Mouse (Mus musculus) CD4-positive naive resting alpha-beta T cell, adult 76 days (primary cell): ENCODE results near the gene 4930432M17Rik. TPM values are rescaled to one million over a fixed set of nuclear protein-coding genes. Genes with fewer than 3 reads are reported as not detected.

Experiments
- total RNA-seq: library from RNA; stranded (reverse); gene quantifications from one replicate; pipeline ENCODE4 v1.2.4, GENCODE M21; 2023

4930432M17Rik gene
- not detected for total RNA-seq

GRCm38 (mm10) chr3:121670462-121670861 is at the start of gene 4930432M17Rik:
TSS of gene 4930432M17Rik (plus strand) at chr3:121670762.

DNA sequence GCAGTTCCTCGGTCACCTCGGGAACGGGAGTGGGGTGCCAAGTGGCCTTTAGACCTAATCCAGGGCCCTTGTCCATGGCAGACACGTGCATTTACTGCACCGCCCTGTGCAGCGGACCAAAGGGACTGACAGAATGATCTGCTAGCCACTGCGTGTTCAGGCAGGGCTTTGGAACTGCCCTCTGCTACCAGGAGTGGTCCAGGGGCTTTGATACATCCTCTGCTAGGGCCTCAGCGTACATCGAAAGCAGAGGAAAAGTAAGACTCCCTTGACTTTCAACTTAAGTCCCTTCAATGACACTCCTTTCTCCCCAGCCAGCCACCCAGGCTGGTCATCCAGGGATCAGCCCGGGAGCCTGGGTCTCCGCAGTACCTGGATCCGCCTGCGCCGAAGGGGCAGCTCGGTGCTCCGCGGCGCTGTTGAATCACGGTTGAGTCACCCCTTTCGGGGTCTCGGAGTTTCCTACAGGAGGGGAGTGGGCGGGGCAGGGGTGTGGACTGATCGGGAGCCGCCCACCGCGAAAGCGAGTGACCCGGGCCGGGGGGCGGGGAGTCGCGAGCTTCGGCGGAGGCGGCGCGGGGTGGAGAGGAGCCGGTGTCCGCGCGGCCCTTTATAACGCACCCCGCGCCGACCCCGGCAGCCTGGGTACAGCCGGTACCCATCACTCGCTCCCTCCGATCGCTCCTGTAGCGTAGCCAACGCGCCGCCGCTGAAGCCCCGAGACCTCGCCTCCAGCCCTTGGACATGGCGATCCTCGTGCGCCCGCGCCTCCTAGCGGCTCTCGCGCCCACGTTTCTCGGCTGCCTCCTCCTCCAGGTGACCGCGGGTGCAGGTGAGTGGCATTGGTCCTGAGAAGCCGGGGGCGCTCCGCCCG is 52.6 kb downstream of the 4930432M17Rik start, which contains the start of gene F3:
TSS of gene F3 (plus strand) at position 567 of the 874 bp plus-strand sequence.

Other genes with a start within 250 kb of the 4930432M17Rik start
- gene Cnn3, start 244.3 kb upstream of the 4930432M17Rik start, total RNA-seq: 23.5 TPM
- not detected for gene Slc44a3, start 138.4 kb upstream of the 4930432M17Rik start, total RNA-seq
- gene F3, start 52.8 kb downstream of the 4930432M17Rik start, total RNA-seq: 0.29 TPM
- 12.8 TPM for gene Abcd3, start 144.5 kb downstream of the 4930432M17Rik start, total RNA-seq